Mouse (Mus musculus): ENCODE measurements at regions not wholly inside any gene's neighbourhood (a gene's known extent, or its start where the extent isn't known, plus 50 kb on each side); places are given as distances from the start of the nearest gene placed in this dataset.

DNA sequence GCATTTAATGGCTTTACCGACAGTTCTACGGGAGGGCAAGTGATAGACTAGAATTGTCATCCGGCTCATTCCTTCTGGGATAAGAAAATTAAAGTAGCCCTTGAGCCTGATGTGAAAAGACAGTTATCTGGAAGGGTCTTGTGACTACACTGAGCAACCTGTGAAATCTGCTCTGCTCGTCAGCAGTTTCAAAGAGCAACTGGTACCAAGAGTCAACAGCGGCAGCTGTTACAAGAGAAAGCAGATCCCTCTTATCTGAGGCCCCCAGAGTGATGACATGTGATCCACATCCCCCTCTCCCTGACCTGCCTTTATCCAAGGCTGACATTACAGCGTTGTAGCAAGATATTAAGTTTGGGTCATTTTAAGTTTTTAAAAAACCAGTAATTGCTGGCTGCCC lies 52.6 kb upstream of the Unc13c start:
- 77% methylated on average over 6 of the region's 6 CpGs for WGBS

GRCm38 (mm10) chr9:74023922-74024321 lies 55.2 kb upstream of the Unc13c start:
- Histone ChIP-seq H3K27ac (no peak overlapping the region), H3K36me3 (replicated peaks) (no peaks in the 10 kb centered on the region), H3K9ac (no peak overlapping the region), H3K27me3 (no peaks in the 10 kb centered on the region), H3K4me2 (no peak overlapping the region), H3K4me3 (replicated peaks) (no peak overlapping the region), H3K9me3 (no peaks in the 10 kb centered on the region), H3K4me1 (no peaks in the 10 kb centered on the region)
- WGBS: 69% methylated on average over 3 of the region's 3 CpGs
- ATAC-seq (ENCODE audit: low FRiP score): no peak

More for the DNA sequence above, 52.6 kb upstream of the Unc13c start:
- ATAC-seq (ENCODE audit: low FRiP score): no peak
- Histone ChIP-seq H3K4me3 (replicated peaks) (no peak overlapping the region), H3K4me2 (no peak overlapping the region), H3K27ac (no peak overlapping the region), H3K9me3 (no peaks in the 10 kb centered on the region), H3K27me3 (no peaks in the 10 kb centered on the region), H3K9ac (no peak overlapping the region), H3K4me1 (no peaks in the 10 kb centered on the region), H3K36me3 (replicated peaks) (no peaks in the 10 kb centered on the region)

DNA sequence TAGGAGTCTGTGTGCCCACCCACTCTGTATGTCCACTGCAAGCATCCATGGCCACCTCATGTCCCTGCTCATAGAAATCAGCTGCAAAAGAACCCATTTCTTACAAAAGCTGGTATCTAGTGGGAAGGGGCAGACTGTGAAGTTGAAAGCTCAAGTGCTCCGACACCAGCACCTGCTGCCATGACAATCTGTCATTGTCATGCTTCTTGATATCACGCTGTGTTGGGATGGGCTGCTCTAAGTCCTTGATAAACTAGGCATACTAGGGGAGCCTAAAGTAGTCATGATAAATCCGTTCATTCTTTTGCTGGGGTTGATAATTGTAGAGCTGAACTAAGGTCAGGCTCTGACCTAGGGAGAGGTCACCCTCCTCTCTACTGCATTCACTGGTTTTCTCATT lies 57.4 kb upstream of the Unc13c start:
- Histone ChIP-seq H3K27me3 (no peaks in the 10 kb centered on the region), H3K4me1 (no peaks in the 10 kb centered on the region), H3K4me3 (replicated peaks) (no peak overlapping the region), H3K4me2 (no peak overlapping the region), H3K9me3 (no peaks in the 10 kb centered on the region), H3K9ac (no peak overlapping the region), H3K36me3 (replicated peaks) (no peaks in the 10 kb centered on the region), H3K27ac (no peak overlapping the region)
- no peak for ATAC-seq (ENCODE audit: low FRiP score)
- WGBS: 42% methylated on average over 3 of the region's 3 CpGs

DNA sequence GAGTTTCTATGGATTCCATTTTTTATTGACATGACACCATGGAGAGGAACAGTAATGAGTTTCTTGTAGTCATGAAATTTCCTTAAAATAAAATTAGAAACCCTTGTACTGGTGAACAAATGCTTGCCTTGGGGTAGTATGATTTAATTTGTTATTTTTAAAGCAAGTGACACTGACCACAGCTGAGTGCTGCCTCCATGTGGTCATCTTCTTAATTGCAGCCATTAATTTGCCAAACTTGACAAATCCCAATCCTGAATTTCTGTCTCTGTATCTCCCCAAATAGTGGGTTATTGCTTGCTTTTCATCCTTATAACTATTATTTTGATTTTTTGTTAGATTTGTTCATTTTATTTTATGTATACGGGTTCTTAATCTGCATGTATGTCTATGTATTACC lies 59.7 kb upstream of the Unc13c start:
- Histone ChIP-seq H3K4me3 (replicated peaks) (no peak overlapping the region), H3K4me2 (no peak overlapping the region)
- 43% methylated on average over 1 of the region's 1 CpGs for WGBS

DNA sequence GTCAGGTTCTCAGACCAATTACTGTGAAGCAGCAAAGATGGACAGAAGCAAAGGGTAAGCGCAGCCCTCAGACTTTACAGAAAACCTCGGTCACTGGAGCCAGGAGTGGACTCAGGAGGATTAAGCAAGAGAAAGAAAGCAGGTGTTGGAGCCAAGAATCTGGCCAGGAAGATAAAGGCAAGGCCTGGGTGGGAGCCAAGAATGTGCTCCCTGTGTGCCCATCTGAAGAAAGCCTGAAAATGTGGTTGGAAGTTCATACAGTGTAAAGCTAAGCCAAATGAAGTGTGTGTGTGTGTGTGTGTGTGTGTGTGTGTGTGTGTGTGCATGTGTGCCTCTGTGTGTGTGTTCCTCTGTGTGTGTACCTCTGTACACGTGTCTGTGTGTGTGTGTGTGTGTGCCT lies 64.2 kb upstream of the Wdr72 start:
- no peaks in the 10 kb centered on the region for H3K27me3 ChIP-seq
- H3K4me2 ChIP-seq: no peak overlapping the region
- H3K4me3 ChIP-seq (replicated peaks): no peak overlapping the region
- H3K4me1 ChIP-seq: no peaks in the 10 kb centered on the region
- H3K27ac ChIP-seq: no peak overlapping the region
- ATAC-seq (ENCODE audit: low FRiP score): no peak
- 61% methylated on average over 3 of the region's 3 CpGs for WGBS
- H3K9ac ChIP-seq: no peak overlapping the region
- H3K36me3 ChIP-seq (replicated peaks): no peaks in the 10 kb centered on the region
- H3K9me3 ChIP-seq: no peaks in the 10 kb centered on the region

More for the DNA sequence above, 59.7 kb upstream of the Unc13c start:
- H3K4me1 ChIP-seq: no peaks in the 10 kb centered on the region
- ATAC-seq (ENCODE audit: low FRiP score): no peak
- no peaks in the 10 kb centered on the region for H3K9me3 ChIP-seq
- no peak overlapping the region for H3K27ac ChIP-seq
- H3K36me3 ChIP-seq (replicated peaks): no peaks in the 10 kb centered on the region
- H3K27me3 ChIP-seq: no peaks in the 10 kb centered on the region
- H3K9ac ChIP-seq: no peak overlapping the region

GRCm38 (mm10) chr9:74049776-74050175 lies 60.4 kb upstream of the Wdr72 start:
- Histone ChIP-seq H3K27ac (no peak overlapping the region), H3K9ac (no peak overlapping the region), H3K36me3 (replicated peaks) (no peaks in the 10 kb centered on the region), H3K4me1 (no peaks in the 10 kb centered on the region), H3K4me2 (no peak overlapping the region), H3K4me3 (replicated peaks) (no peak overlapping the region), H3K27me3 (no peaks in the 10 kb centered on the region), H3K9me3 (no peaks in the 10 kb centered on the region)
- WGBS: 67% methylated on average over 3 of the region's 3 CpGs
- no peak for ATAC-seq (ENCODE audit: low FRiP score)

GRCm38 (mm10) chr9:74056709-74057108 lies 53.4 kb upstream of the Wdr72 start:
- Histone ChIP-seq H3K27me3 (no peaks in the 10 kb centered on the region), H3K27ac (0 out of 2 replicates have a peak overlapping the region, but pooled peaks have one; percentile 25), H3K4me1 (peaks cover 9% of the 10 kb centered on the region), H3K9me3 (no peaks in the 10 kb centered on the region), H3K4me2 (no peak overlapping the region), H3K9ac (no peak overlapping the region), H3K36me3 (replicated peaks) (no peaks in the 10 kb centered on the region), H3K4me3 (replicated peaks) (no peak overlapping the region)
- no peak for ATAC-seq (ENCODE audit: low FRiP score)
- WGBS: 47% methylated on average over 5 of the region's 5 CpGs

DNA sequence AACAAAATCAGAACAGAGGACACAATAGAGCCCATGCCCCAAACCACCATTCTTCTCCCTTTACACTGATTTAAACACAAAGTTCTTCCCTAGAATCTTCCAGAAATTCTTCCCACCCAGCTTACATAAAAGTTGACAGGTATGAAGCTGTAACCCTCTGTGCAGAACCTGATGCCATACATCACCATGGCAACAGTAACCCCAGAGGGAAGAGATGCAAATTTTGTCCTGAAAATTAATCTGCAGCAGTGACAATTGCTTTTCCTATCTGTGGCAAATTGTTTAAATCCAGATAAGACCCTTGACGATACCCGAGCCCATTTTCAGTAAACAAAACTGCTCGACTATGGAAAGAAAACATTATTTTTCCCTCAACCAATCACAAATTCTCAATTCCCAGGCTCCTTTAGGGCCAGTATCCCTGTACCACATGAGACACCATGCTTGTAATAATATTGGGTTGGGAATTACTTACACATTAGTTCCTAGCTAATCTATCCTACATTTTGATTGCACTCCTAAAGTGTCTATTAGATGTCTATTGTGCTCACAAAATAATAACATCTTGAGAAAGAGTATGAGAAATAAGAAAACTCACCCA lies 52.6 kb upstream of the Wdr72 start:
- Histone ChIP-seq H3K36me3 (replicated peaks) (no peaks in the 10 kb centered on the region), H3K4me1 (peaks cover 9% of the 10 kb centered on the region), H3K4me3 (replicated peaks) (no peak overlapping the region), H3K27me3 (no peaks in the 10 kb centered on the region), H3K4me2 (no peak overlapping the region), H3K9me3 (no peaks in the 10 kb centered on the region), H3K9ac (no peak overlapping the region), H3K27ac (no peak overlapping the region)
- WGBS: 58% methylated on average over 3 of the region's 3 CpGs
- no peak for ATAC-seq (ENCODE audit: low FRiP score)

DNA sequence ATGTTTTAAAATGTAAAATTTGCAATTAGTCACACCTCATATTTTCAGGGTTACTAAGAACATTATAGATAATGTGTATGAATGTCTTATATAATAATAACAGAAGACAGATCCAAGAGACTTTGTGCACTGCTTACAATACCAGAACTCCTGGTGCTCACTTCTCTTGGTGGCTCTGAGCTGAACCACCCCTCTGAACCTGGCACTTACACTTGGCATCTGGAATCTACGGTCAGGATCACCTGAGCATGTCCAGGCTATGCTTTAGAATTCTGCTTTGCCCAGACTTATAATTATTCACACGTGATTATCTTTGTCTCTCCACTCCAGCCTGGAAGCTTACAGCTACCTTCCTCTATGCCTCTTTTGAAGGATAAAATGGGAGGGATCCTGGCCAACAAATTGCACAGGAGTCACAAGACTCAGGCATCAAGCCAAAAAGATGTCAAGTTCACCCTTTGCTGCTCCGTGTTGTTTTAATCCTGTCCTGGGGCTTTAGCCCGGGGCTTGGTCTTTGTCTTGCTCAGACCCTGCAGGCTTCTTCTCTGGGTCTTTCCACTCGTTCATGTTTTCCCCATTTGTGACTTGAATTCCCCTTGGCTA lies 51.8 kb upstream of the Wdr72 start:
- no peak overlapping the region for H3K4me2 ChIP-seq
- H3K27ac ChIP-seq: no peak overlapping the region
- peaks cover 9% of the 10 kb centered on the region for H3K4me1 ChIP-seq
- no peaks in the 10 kb centered on the region for H3K27me3 ChIP-seq
- WGBS: 62% methylated on average over 5 of the region's 5 CpGs
- ATAC-seq (ENCODE audit: low FRiP score): no peak
- H3K9me3 ChIP-seq: no peaks in the 10 kb centered on the region
- no peaks in the 10 kb centered on the region for H3K36me3 ChIP-seq (replicated peaks)
- no peak overlapping the region for H3K4me3 ChIP-seq (replicated peaks)
- H3K9ac ChIP-seq: no peak overlapping the region

Data from forebrain, embryonic 12.5 days (tissue).